Mouse (Mus musculus) left cerebral cortex, postnatal 10 days (tissue): ENCODE measurements around the gene Inip. TPM values are rescaled to one million over a fixed set of nuclear protein-coding genes. Genes with fewer than 3 reads are reported as not detected.

Experiments
- DNase-seq, 2 experiments: peaks; one replicate each; pipeline ENCODE4 v3.0.0; 2021 to 2022; ENCODE audit warnings: low spot score in 2 of 2, mixed read lengths in 1 of 2; ENCODE audit errors: extremely low spot score in 1 of 2
- intact Hi-C: fragments of 180-260 bp; cut with DNase I; formaldehyde crosslinking; loops from one replicate; pipeline ENCODE4 v1.15.1; 2025
- total RNA-seq, 2 experiments: library from RNA; stranded (reverse); gene quantifications; 2 replicates each; pipeline ENCODE4 v1.2.3; 2021

Inip gene
- total RNA-seq: 10 to 100 TPM; 22.3 to 23.6 TPM

- intact Hi-C loops: no loop called here
- DNase-seq: no peak
These were observed at the start of gene Inip for GRCm38 (mm10) chr4:59801489-59801888. TSS of gene Inip (minus strand) at chr4:59801589.

GRCm38 (mm10) chr4:59850181-59850580 is 48.8 kb upstream of the Inip start:
- intact Hi-C loops: loop anchor here (5.0 kb wide), 1 partner anchor 63 kb away; no protein-coding TSS in a partner anchor
- DNase-seq: peak in 1 of 2 experiments; percentile 73

GRCm38 (mm10) chr4:59847447-59847846 is 46.1 kb upstream of the Inip start:
- no peak for DNase-seq
- intact Hi-C loops: no loop called here

GRCm38 (mm10) chr4:59845245-59845637 is 43.9 kb upstream of the Inip start:
- intact Hi-C loops: no loop called here
- no peak for DNase-seq

GRCm38 (mm10) chr4:59844460-59845244 is 43.3 kb upstream of the Inip start:
- intact Hi-C loops: no loop called here
- no peak for DNase-seq

- intact Hi-C loops: no loop called here
These were observed 36.3 kb upstream of the Inip start for GRCm38 (mm10) chr4:59837659-59838058.

GRCm38 (mm10) chr4:59832810-59833209 is 31.4 kb upstream of the Inip start:
- intact Hi-C loops: no loop called here
- DNase-seq: no peak

More at GRCm38 (mm10) chr4:59837659-59838058, 36.3 kb upstream of the Inip start:
- DNase-seq: no peak

GRCm38 (mm10) chr4:59831038-59831437 is 29.6 kb upstream of the Inip start:
- intact Hi-C loops: no loop called here
- DNase-seq: no peak

- DNase-seq: peak in 1 of 2 experiments; percentile 48
- intact Hi-C loops: no loop called here
These were observed 27.7 kb upstream of the Inip start for GRCm38 (mm10) chr4:59829072-59829471.

GRCm38 (mm10) chr4:59826381-59826780 is 25.0 kb upstream of the Inip start:
- intact Hi-C loops: no loop called here
- no peak for DNase-seq

GRCm38 (mm10) chr4:59825634-59826033 is 24.2 kb upstream of the Inip start:
- intact Hi-C loops: no loop called here
- no peak for DNase-seq

- no peak for DNase-seq
- intact Hi-C loops: no loop called here
These were observed 23.5 kb upstream of the Inip start for GRCm38 (mm10) chr4:59824860-59825259.

- peak in 1 of 2 experiments; percentile 63 for DNase-seq
- intact Hi-C loops: no loop called here
These were observed 22.1 kb upstream of the Inip start for GRCm38 (mm10) chr4:59823470-59823869.

GRCm38 (mm10) chr4:59822119-59822518 is 20.7 kb upstream of the Inip start:
- intact Hi-C loops: no loop called here
- DNase-seq: no peak

GRCm38 (mm10) chr4:59821516-59821915 is 20.1 kb upstream of the Inip start:
- intact Hi-C loops: no loop called here
- no peak for DNase-seq

- peak in 1 of 2 experiments; percentile 58 for DNase-seq
- intact Hi-C loops: no loop called here
These were observed 18.2 kb upstream of the Inip start for GRCm38 (mm10) chr4:59819477-59820022.

- no peak for DNase-seq
These were observed 17.7 kb upstream of the Inip start for GRCm38 (mm10) chr4:59819054-59819472.

GRCm38 (mm10) chr4:59818498-59818897 is 17.1 kb upstream of the Inip start:
- DNase-seq: no peak
- intact Hi-C loops: no loop called here

More at GRCm38 (mm10) chr4:59819054-59819472, 17.7 kb upstream of the Inip start:
- intact Hi-C loops: no loop called here

GRCm38 (mm10) chr4:59817790-59818189 is 16.4 kb upstream of the Inip start:
- intact Hi-C loops: no loop called here
- no peak for DNase-seq

- no peak for DNase-seq
- intact Hi-C loops: no loop called here
These were observed 15.1 kb upstream of the Inip start for GRCm38 (mm10) chr4:59816477-59816876.
